Mouse (Mus musculus) neural tube, embryonic 14.5 days (tissue): ENCODE results near the gene Olfr1418. TPM values are rescaled to one million over a fixed set of nuclear protein-coding genes. Genes with fewer than 3 reads are reported as not detected.

ENCODE experiments used
- polyA plus RNA-seq: library from polyadenylated mRNA; unstranded; fragments of >200 nt; fragmentation: Nextera tagmentation; extraction: Ambion mirVana; gene quantifications from 2 replicates; pipeline ENCODE4 v1.2.1, GENCODE M21; 2014

Gene Olfr1418
- polyA plus RNA-seq, 1 experiment from 2014 or later, result not detected

Other genes starting within 250 kb of the Olfr1418 start
- 0.15 and 0.40 TPM in 2 replicates for gene Ms4a2, start 237.3 kb downstream of the Olfr1418 start, polyA plus RNA-seq
- gene Ms4a3, start 220.2 kb downstream of the Olfr1418 start, polyA plus RNA-seq, result not detected in 2 replicates
- gene Oosp2, start 200.5 kb downstream of the Olfr1418 start, polyA plus RNA-seq, result not detected in 2 replicates
- not detected in 2 replicates for gene Oosp1, start 169.9 kb downstream of the Olfr1418 start, polyA plus RNA-seq
- not detected in 2 replicates for gene Oosp3, start 164.0 kb downstream of the Olfr1418 start, polyA plus RNA-seq
- not detected in 2 replicates for gene Gif, start 113.5 kb downstream of the Olfr1418 start, polyA plus RNA-seq
- 50.1 and 54.2 TPM in 2 replicates for gene Mrpl16, start 90.7 kb downstream of the Olfr1418 start, polyA plus RNA-seq
- 13.2 and 16.9 TPM in 2 replicates for gene Stx3, start 41.7 kb downstream of the Olfr1418 start, polyA plus RNA-seq
- 0.15 TPM in 1 of 2 replicates, not detected in the other for gene Olfr1417, start 21.8 kb downstream of the Olfr1418 start, polyA plus RNA-seq
- not detected in 2 replicates for gene Olfr1419, start 14.0 kb upstream of the Olfr1418 start, polyA plus RNA-seq
- gene Olfr1420, start 25.5 kb upstream of the Olfr1418 start, polyA plus RNA-seq, result 0.12 and 0.28 TPM in 2 replicates
- gene Patl1, start 51.3 kb upstream of the Olfr1418 start, polyA plus RNA-seq, result 18.3 and 20.9 TPM in 2 replicates
- 7.6 and 7.7 TPM in 2 replicates for gene Osbp, start 104.9 kb upstream of the Olfr1418 start, polyA plus RNA-seq
- not detected in 2 replicates for gene Olfr1423, start 180.3 kb upstream of the Olfr1418 start, polyA plus RNA-seq
- gene Olfr1424, start 201.6 kb upstream of the Olfr1418 start, polyA plus RNA-seq, result not detected in 2 replicates
- gene Olfr1425, start 216.7 kb upstream of the Olfr1418 start, polyA plus RNA-seq, result not detected in 2 replicates
- gene Olfr1426, start 230.9 kb upstream of the Olfr1418 start, polyA plus RNA-seq, result not detected in 2 replicates
- not detected in 2 replicates for gene Olfr1427, start 242.3 kb upstream of the Olfr1418 start, polyA plus RNA-seq